Mouse (Mus musculus): Measurements from ENCODE around the gene Lamtor5. TPM values are rescaled to one million over a fixed set of nuclear protein-coding genes. Genes with fewer than 3 reads are reported as not detected.
"Not testable (repeated sequence)": the region's sequence is repeated elsewhere in the genome, so short reads cannot be mapped to it uniquely, and the experiment has no call there.

Lamtor5 gene
- polyA plus RNA-seq, 1 experiment, result 163 TPM

- H3K79me3 ChIP-seq (ENCODE audit: low read depth), result peaks cover 15% of the 10 kb centered on the region
- peaks cover 4% of the 10 kb centered on the region for H3K36me3 ChIP-seq (ENCODE audit: control insufficient read depth, insufficient read depth)
- peaks cover 27% of the 10 kb centered on the region for H3K79me2 ChIP-seq (ENCODE audit: control insufficient read depth, insufficient read depth)
- no peak overlapping the region for H3ac ChIP-seq (ENCODE audit: control insufficient read depth, insufficient read length, low read depth)
- no peaks in the 10 kb centered on the region for H3K27me3 ChIP-seq (ENCODE audit: control insufficient read depth, insufficient read depth, insufficient read length)
- TF ChIP-seq USF1 (IDR thresholded peaks at IDR 0.05; ENCODE audit: low read depth) (no peak), MAX (IDR thresholded peaks at IDR 0.05) (no peak), FOSL1 (IDR thresholded peaks at IDR 0.05; ENCODE audit: insufficient read depth, low read length, poor library complexity, severe bottlenecking) (no peak), CEBPB (IDR thresholded peaks at IDR 0.05; ENCODE audit: low read depth) (no peak), MYOD1 (IDR thresholded peaks at IDR 0.05; ENCODE audit: control insufficient read depth, insufficient read length, low read depth) (no peak), MYOG (IDR thresholded peaks at IDR 0.05; ENCODE audit: control insufficient read depth, extremely low read depth, insufficient read length) (no peak), CTCF (IDR thresholded peaks at IDR 0.05; ENCODE audit: control insufficient read depth, insufficient read depth, insufficient read length) (no peak)
- H3K4me3 ChIP-seq (ENCODE audit: insufficient read depth, poor library complexity, severe bottlenecking), result no peak overlapping the region
Observed at GRCm38 (mm10) chr3:107276626-107277025, 2.0 kb upstream of the Lamtor5 start.

GRCm38 (mm10) chr3:107286123-107286522, 7.5 kb downstream of the Lamtor5 start:
- H3K36me3 ChIP-seq (ENCODE audit: control insufficient read depth, insufficient read depth), result peaks cover 32% of the 10 kb centered on the region
- peaks cover 1% of the 10 kb centered on the region for H3K79me3 ChIP-seq (ENCODE audit: low read depth)
- H3K79me2 ChIP-seq (ENCODE audit: control insufficient read depth, insufficient read depth), result peaks cover 4% of the 10 kb centered on the region
- TF ChIP-seq FOSL1 (IDR thresholded peaks at IDR 0.05; ENCODE audit: insufficient read depth, low read length, poor library complexity, severe bottlenecking) (no peak), MYOD1 (IDR thresholded peaks at IDR 0.05; ENCODE audit: control insufficient read depth, insufficient read length, low read depth) (no peak), CEBPB (IDR thresholded peaks at IDR 0.05; ENCODE audit: low read depth) (no peak), USF1 (IDR thresholded peaks at IDR 0.05; ENCODE audit: low read depth) (no peak), MYOG (IDR thresholded peaks at IDR 0.05; ENCODE audit: control insufficient read depth, extremely low read depth, insufficient read length) (no peak), MAX (IDR thresholded peaks at IDR 0.05) (no peak), CTCF (IDR thresholded peaks at IDR 0.05; ENCODE audit: control insufficient read depth, insufficient read depth, insufficient read length) (no peak)
- H3K4me3 ChIP-seq (ENCODE audit: insufficient read depth, poor library complexity, severe bottlenecking), result no peak overlapping the region
- no peak overlapping the region for H3ac ChIP-seq (ENCODE audit: control insufficient read depth, insufficient read length, low read depth)
- H3K27me3 ChIP-seq (ENCODE audit: control insufficient read depth, insufficient read depth, insufficient read length), result no peaks in the 10 kb centered on the region

GRCm38 (mm10) chr3:107287346-107287745, 8.7 kb downstream of the Lamtor5 start:
- H3K27me3 ChIP-seq (ENCODE audit: control insufficient read depth, insufficient read depth, insufficient read length), result no peaks in the 10 kb centered on the region
- TF ChIP-seq CTCF (IDR thresholded peaks at IDR 0.05; ENCODE audit: control insufficient read depth, insufficient read depth, insufficient read length) (no peak), FOSL1 (IDR thresholded peaks at IDR 0.05; ENCODE audit: insufficient read depth, low read length, poor library complexity, severe bottlenecking) (no peak), MYOG (IDR thresholded peaks at IDR 0.05; ENCODE audit: control insufficient read depth, extremely low read depth, insufficient read length) (no peak), CEBPB (IDR thresholded peaks at IDR 0.05; ENCODE audit: low read depth) (no peak), MYOD1 (IDR thresholded peaks at IDR 0.05; ENCODE audit: control insufficient read depth, insufficient read length, low read depth) (no peak), MAX (IDR thresholded peaks at IDR 0.05) (no peak), USF1 (IDR thresholded peaks at IDR 0.05; ENCODE audit: low read depth) (no peak)
- H3ac ChIP-seq (ENCODE audit: control insufficient read depth, insufficient read length, low read depth), result no peak overlapping the region
- no peaks in the 10 kb centered on the region for H3K79me2 ChIP-seq (ENCODE audit: control insufficient read depth, insufficient read depth)
- H3K4me3 ChIP-seq (ENCODE audit: insufficient read depth, poor library complexity, severe bottlenecking), result no peak overlapping the region
- H3K36me3 ChIP-seq (ENCODE audit: control insufficient read depth, insufficient read depth), result peaks cover 21% of the 10 kb centered on the region
- no peaks in the 10 kb centered on the region for H3K79me3 ChIP-seq (ENCODE audit: low read depth)

- no peaks in the 10 kb centered on the region for H3K27me3 ChIP-seq (ENCODE audit: control insufficient read depth, insufficient read depth, insufficient read length)
- no peaks in the 10 kb centered on the region for H3K79me2 ChIP-seq (ENCODE audit: control insufficient read depth, insufficient read depth)
- H3K36me3 ChIP-seq (ENCODE audit: control insufficient read depth, insufficient read depth), result no peaks in the 10 kb centered on the region
- no peak within 1 kb of the TSS for H3ac ChIP-seq (ENCODE audit: control insufficient read depth, insufficient read length, low read depth)
- no peak within 1 kb of the TSS for H3K4me3 ChIP-seq (ENCODE audit: insufficient read depth, poor library complexity, severe bottlenecking)
- no peaks in the 10 kb centered on the region for H3K79me3 ChIP-seq (ENCODE audit: low read depth)
- no peak for TF ChIP-seq CEBPB (IDR thresholded peaks at IDR 0.05; ENCODE audit: low read depth)
- no peak for TF ChIP-seq MYOD1 (IDR thresholded peaks at IDR 0.05; ENCODE audit: control insufficient read depth, insufficient read length, low read depth)
- TF ChIP-seq MYOG (IDR thresholded peaks at IDR 0.05; ENCODE audit: control insufficient read depth, extremely low read depth, insufficient read length), result no peak
Observed at GRCm38 (mm10) chr3:107290764-107291381, 12.2 kb downstream of the Lamtor5 start, which contains the start of gene Slc16a4. Gene Slc16a4 (plus strand): TSS chr3:107291230.

DNA sequence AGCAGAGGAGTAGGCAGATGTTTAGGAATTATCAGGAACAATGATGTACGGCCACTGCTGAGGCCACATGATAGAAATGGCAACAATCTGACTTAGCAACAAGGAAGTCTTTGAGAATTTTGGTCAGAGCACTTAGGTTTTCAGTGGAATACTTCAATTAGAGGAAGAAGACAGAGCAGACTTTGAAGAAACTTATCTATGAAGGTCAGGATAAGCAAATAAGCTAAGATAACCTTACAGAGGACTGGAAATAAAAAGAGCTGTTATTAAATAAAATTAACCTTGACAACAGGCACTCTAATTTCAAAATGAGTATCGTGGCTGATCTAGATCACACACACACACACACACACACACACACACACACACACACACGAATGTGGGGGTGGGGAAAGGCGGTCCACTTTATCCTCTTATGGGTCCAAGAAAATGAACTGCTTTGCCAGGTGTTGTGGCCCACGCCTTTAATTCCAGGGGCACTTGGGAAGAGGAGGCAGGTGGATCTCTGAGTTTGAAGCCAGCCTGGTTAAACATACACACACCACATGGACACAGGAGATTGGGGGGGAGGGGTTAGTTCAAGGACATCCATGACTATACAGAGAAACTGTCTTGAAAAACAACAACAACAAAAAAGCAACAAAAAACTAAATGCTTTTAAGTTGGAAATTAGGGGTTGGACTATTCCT, 17.2 kb downstream of the Lamtor5 start:
- TF ChIP-seq MAX (IDR thresholded peaks at IDR 0.05) (no peak), USF1 (IDR thresholded peaks at IDR 0.05; ENCODE audit: low read depth) (no peak), FOSL1 (IDR thresholded peaks at IDR 0.05; ENCODE audit: insufficient read depth, low read length, poor library complexity, severe bottlenecking) (no peak), CTCF (IDR thresholded peaks at IDR 0.05; ENCODE audit: control insufficient read depth, insufficient read depth, insufficient read length) (no peak), CEBPB (IDR thresholded peaks at IDR 0.05; ENCODE audit: low read depth) (no peak), MYOG (IDR thresholded peaks at IDR 0.05; ENCODE audit: control insufficient read depth, extremely low read depth, insufficient read length) (no peak), MYOD1 (IDR thresholded peaks at IDR 0.05; ENCODE audit: control insufficient read depth, insufficient read length, low read depth) (no peak)
- no peak overlapping the region for H3ac ChIP-seq (ENCODE audit: control insufficient read depth, insufficient read length, low read depth)
- peaks cover 9% of the 10 kb centered on the region for H3K36me3 ChIP-seq (ENCODE audit: control insufficient read depth, insufficient read depth)
- no peaks in the 10 kb centered on the region for H3K79me3 ChIP-seq (ENCODE audit: low read depth)
- no peaks in the 10 kb centered on the region for H3K79me2 ChIP-seq (ENCODE audit: control insufficient read depth, insufficient read depth)
- no peak overlapping the region for H3K4me3 ChIP-seq (ENCODE audit: insufficient read depth, poor library complexity, severe bottlenecking)
- H3K27me3 ChIP-seq (ENCODE audit: control insufficient read depth, insufficient read depth, insufficient read length), result no peaks in the 10 kb centered on the region

DNA sequence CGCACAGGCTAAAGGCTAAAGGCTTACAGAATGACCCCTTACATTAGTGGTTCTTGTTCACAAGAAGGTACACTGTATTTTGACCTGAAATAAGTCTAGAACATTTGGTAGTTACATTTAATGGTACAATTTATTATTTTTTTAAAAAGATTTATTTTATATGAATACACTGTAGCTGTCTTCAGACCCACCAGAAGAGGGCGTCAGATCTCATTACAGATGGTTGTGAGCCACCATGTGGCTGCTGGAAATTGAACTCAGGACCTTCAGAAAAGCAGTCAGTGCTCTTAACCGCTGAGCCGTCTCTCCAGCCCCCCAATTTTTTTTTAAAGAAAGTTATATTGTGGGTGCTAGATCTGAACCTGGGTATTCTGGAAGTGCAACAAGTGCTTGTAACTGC, 18.3 kb downstream of the Lamtor5 start:
- H3K36me3 ChIP-seq (ENCODE audit: control insufficient read depth, insufficient read depth), result peaks cover 17% of the 10 kb centered on the region
- H3K27me3 ChIP-seq (ENCODE audit: control insufficient read depth, insufficient read depth, insufficient read length); H3K79me2 ChIP-seq (ENCODE audit: control insufficient read depth, insufficient read depth); H3K79me3 ChIP-seq (ENCODE audit: low read depth); H3K4me3 ChIP-seq (ENCODE audit: insufficient read depth, poor library complexity, severe bottlenecking); H3ac ChIP-seq (ENCODE audit: control insufficient read depth, insufficient read length, low read depth): not testable (repeated sequence)
